Mouse (Mus musculus): ENCODE results near the gene Olig2. TPM values are rescaled to one million over a fixed set of nuclear protein-coding genes. Genes with fewer than 3 reads are reported as not detected.

The Olig2 gene
- polyA plus RNA-seq (2012) = 0.02 TPM in 1 of 2 replicates, not detected in the other

GRCm38 (mm10) chr16:91225233-91226037, at the start of gene Olig2:
Gene Olig2, plus strand, starts transcription at chr16:91225457.

GRCm38 (mm10) chr16:91269468-91270211, 44.4 kb downstream of the Olig2 start, which contains the start of gene Olig1:
Gene Olig1, plus strand, starts transcription at chr16:91269772.

Other genes starting within 250 kb of the Olig2 start
- 42.2 and 42.8 TPM in 2 replicates for gene Synj1, start 214.1 kb upstream of the Olig2 start, polyA plus RNA-seq (2012)
- gene Paxbp1, start 180.9 kb upstream of the Olig2 start, polyA plus RNA-seq (2012) = 38.9 and 65.1 TPM in 2 replicates
- gene 4932438H23Rik, start 130.3 kb upstream of the Olig2 start, polyA plus RNA-seq (2012) = 0.10 TPM in 1 of 2 replicates, not detected in the other
- 0.10 TPM in 1 of 2 replicates, not detected in the other for gene Olig1, start 44.3 kb downstream of the Olig2 start, polyA plus RNA-seq (2012)
- gene Ifnar2, start 147.3 kb downstream of the Olig2 start, polyA plus RNA-seq (2012) = 68.8 and 86.3 TPM in 2 replicates
- not detected in 2 replicates for gene Gm21970, start 166.3 kb downstream of the Olig2 start, polyA plus RNA-seq (2012)
- 8.7 and 10.8 TPM in 2 replicates for gene Il10rb, start 180.7 kb downstream of the Olig2 start, polyA plus RNA-seq (2012)

All from megakaryocyte-erythroid progenitor cell, adult 5 weeks (primary cell).